Mouse (Mus musculus): ENCODE results near the gene Arhgap17. TPM values are rescaled to one million over a fixed set of nuclear protein-coding genes. Genes with fewer than 3 reads are reported as not detected.

Gene Arhgap17
- polyA plus RNA-seq, 1 experiment from 2014 or later: 26.1 TPM

GRCm38 (mm10) chr7:123405619-123406018 lies 35.9 kb upstream of the Arhgap17 start:
- H3K36me3 ChIP-seq (ENCODE audit: insufficient read depth): peaks cover 22% of the 10 kb centered on the region
- no peaks in the 10 kb centered on the region for H3K9me3 ChIP-seq (ENCODE audit: low read depth, low read length)
- no peak overlapping the region for H3K4me3 ChIP-seq (ENCODE audit: low read depth, low read length)
- H3K27ac ChIP-seq (ENCODE audit: low read depth): no peak overlapping the region
- H3K4me2 ChIP-seq: no peak overlapping the region
- H3K27me3 ChIP-seq (ENCODE audit: insufficient read depth, low read length): no peaks in the 10 kb centered on the region
- 59% methylated on average over 3 of the region's 3 CpGs for WGBS
- no peaks in the 10 kb centered on the region for H3K4me1 ChIP-seq (ENCODE audit: insufficient read depth)
- ATAC-seq (ENCODE audit: insufficient read depth) (no peak), DNase-seq (no peak)
- no peak for TF ChIP-seq CTCF (IDR thresholded peaks at IDR 0.05; ENCODE audit: low read depth)
- H3K9ac ChIP-seq: no peak overlapping the region

GRCm38 (mm10) chr7:123404198-123404597 lies 34.5 kb upstream of the Arhgap17 start:
- H3K9ac ChIP-seq: no peak overlapping the region
- ATAC-seq (ENCODE audit: insufficient read depth) (no peak), DNase-seq (no peak)
- no peak for TF ChIP-seq CTCF (IDR thresholded peaks at IDR 0.05; ENCODE audit: low read depth)
- H3K36me3 ChIP-seq (ENCODE audit: insufficient read depth): peaks cover 23% of the 10 kb centered on the region
- WGBS: 87% methylated on average over 6 of the region's 6 CpGs
- no peak overlapping the region for H3K27ac ChIP-seq (ENCODE audit: low read depth)
- H3K4me1 ChIP-seq (ENCODE audit: insufficient read depth): no peaks in the 10 kb centered on the region
- H3K4me3 ChIP-seq (ENCODE audit: low read depth, low read length): no peak overlapping the region
- no peaks in the 10 kb centered on the region for H3K27me3 ChIP-seq (ENCODE audit: insufficient read depth, low read length)
- no peaks in the 10 kb centered on the region for H3K9me3 ChIP-seq (ENCODE audit: low read depth, low read length)
- no peak overlapping the region for H3K4me2 ChIP-seq

GRCm38 (mm10) chr7:123401121-123401520 lies 31.4 kb upstream of the Arhgap17 start:
- H3K4me2 ChIP-seq: no peak overlapping the region
- H3K9me3 ChIP-seq (ENCODE audit: low read depth, low read length): no peaks in the 10 kb centered on the region
- ATAC-seq (ENCODE audit: insufficient read depth) (no peak), DNase-seq (no peak)
- no peaks in the 10 kb centered on the region for H3K27me3 ChIP-seq (ENCODE audit: insufficient read depth, low read length)
- H3K36me3 ChIP-seq (ENCODE audit: insufficient read depth): peaks cover 19% of the 10 kb centered on the region; the same call in 1 of the 2 replicates
- no peak for TF ChIP-seq CTCF (IDR thresholded peaks at IDR 0.05; ENCODE audit: low read depth)
- no peak overlapping the region for H3K9ac ChIP-seq
- H3K27ac ChIP-seq (ENCODE audit: low read depth): no peak overlapping the region
- no peak overlapping the region for H3K4me3 ChIP-seq (ENCODE audit: low read depth, low read length)
- WGBS: 76% methylated on average over 3 of the region's 3 CpGs
- H3K4me1 ChIP-seq (ENCODE audit: insufficient read depth): no peaks in the 10 kb centered on the region

- WGBS: 80% methylated on average over 4 of the region's 4 CpGs
- Histone ChIP-seq H3K4me2 (no peak overlapping the region), H3K36me3 (ENCODE audit: insufficient read depth) (peaks cover 12% of the 10 kb centered on the region; the same call in 1 of the 2 replicates), H3K4me1 (ENCODE audit: insufficient read depth) (no peaks in the 10 kb centered on the region), H3K9ac (no peak overlapping the region), H3K27ac (ENCODE audit: low read depth) (no peak overlapping the region), H3K4me3 (ENCODE audit: low read depth, low read length) (no peak overlapping the region), H3K27me3 (ENCODE audit: insufficient read depth, low read length) (no peaks in the 10 kb centered on the region), H3K9me3 (ENCODE audit: low read depth, low read length) (no peaks in the 10 kb centered on the region)
- ATAC-seq (ENCODE audit: insufficient read depth): no peak
- no peak for DNase-seq
- TF ChIP-seq CTCF (IDR thresholded peaks at IDR 0.05; ENCODE audit: low read depth): no peak
These were observed 29.6 kb upstream of the Arhgap17 start for GRCm38 (mm10) chr7:123399286-123399685.

- Histone ChIP-seq H3K4me3 (ENCODE audit: low read depth, low read length) (no peak overlapping the region), H3K27ac (ENCODE audit: low read depth) (no peak overlapping the region), H3K9me3 (ENCODE audit: low read depth, low read length) (no peaks in the 10 kb centered on the region), H3K4me1 (ENCODE audit: insufficient read depth) (no peaks in the 10 kb centered on the region), H3K4me2 (no peak overlapping the region), H3K9ac (no peak overlapping the region), H3K36me3 (ENCODE audit: insufficient read depth) (0 out of 2 replicates have a peak, but pooled peaks cover 11% of the 10 kb centered on the region), H3K27me3 (ENCODE audit: insufficient read depth, low read length) (no peaks in the 10 kb centered on the region)
- 21% methylated on average over 7 of the region's 7 CpGs for WGBS
- peak; percentile 63; the same call in 1 of the 2 replicates for ATAC-seq (ENCODE audit: insufficient read depth)
- DNase-seq: peak; percentile 92
- peak; percentile 78 for TF ChIP-seq CTCF (IDR thresholded peaks at IDR 0.05; ENCODE audit: low read depth)
These were observed 29.1 kb upstream of the Arhgap17 start for GRCm38 (mm10) chr7:123398828-123399227.

GRCm38 (mm10) chr7:123397931-123398330 lies 28.2 kb upstream of the Arhgap17 start:
- Histone ChIP-seq H3K36me3 (ENCODE audit: insufficient read depth) (0 out of 2 replicates have a peak, but pooled peaks cover 8% of the 10 kb centered on the region), H3K9me3 (ENCODE audit: low read depth, low read length) (no peaks in the 10 kb centered on the region), H3K27ac (ENCODE audit: low read depth) (no peak overlapping the region), H3K4me2 (no peak overlapping the region), H3K27me3 (ENCODE audit: insufficient read depth, low read length) (no peaks in the 10 kb centered on the region), H3K4me1 (ENCODE audit: insufficient read depth) (no peaks in the 10 kb centered on the region), H3K4me3 (ENCODE audit: low read depth, low read length) (no peak overlapping the region), H3K9ac (no peak overlapping the region)
- DNase-seq: no peak
- no peak for ATAC-seq (ENCODE audit: insufficient read depth)
- TF ChIP-seq CTCF (IDR thresholded peaks at IDR 0.05; ENCODE audit: low read depth): no peak
- WGBS: 85% methylated on average over 8 of the region's 8 CpGs

- DNase-seq (no peak), ATAC-seq (ENCODE audit: insufficient read depth) (no peak)
- no peak overlapping the region for H3K4me2 ChIP-seq
- no peaks in the 10 kb centered on the region for H3K27me3 ChIP-seq (ENCODE audit: insufficient read depth, low read length)
- H3K9me3 ChIP-seq (ENCODE audit: low read depth, low read length): no peaks in the 10 kb centered on the region
- no peaks in the 10 kb centered on the region for H3K4me1 ChIP-seq (ENCODE audit: insufficient read depth)
- 76% methylated on average over 8 of the region's 8 CpGs for WGBS
- no peak overlapping the region for H3K27ac ChIP-seq (ENCODE audit: low read depth)
- no peak overlapping the region for H3K4me3 ChIP-seq (ENCODE audit: low read depth, low read length)
- no peak for TF ChIP-seq CTCF (IDR thresholded peaks at IDR 0.05; ENCODE audit: low read depth)
- no peak overlapping the region for H3K9ac ChIP-seq
- H3K36me3 ChIP-seq (ENCODE audit: insufficient read depth): 0 out of 2 replicates have a peak, but pooled peaks cover 5% of the 10 kb centered on the region
These were observed 27.7 kb upstream of the Arhgap17 start for GRCm38 (mm10) chr7:123397369-123397768.

- Histone ChIP-seq H3K4me2 (no peak overlapping the region), H3K9me3 (ENCODE audit: low read depth, low read length) (no peaks in the 10 kb centered on the region), H3K4me3 (ENCODE audit: low read depth, low read length) (no peak overlapping the region), H3K36me3 (ENCODE audit: insufficient read depth) (0 out of 2 replicates have a peak, but pooled peaks cover 5% of the 10 kb centered on the region), H3K9ac (no peak overlapping the region), H3K27me3 (ENCODE audit: insufficient read depth, low read length) (no peaks in the 10 kb centered on the region), H3K27ac (ENCODE audit: low read depth) (no peak overlapping the region), H3K4me1 (ENCODE audit: insufficient read depth) (no peaks in the 10 kb centered on the region)
- TF ChIP-seq CTCF (IDR thresholded peaks at IDR 0.05; ENCODE audit: low read depth): no peak
- DNase-seq (no peak), ATAC-seq (ENCODE audit: insufficient read depth) (no peak)
- 86% methylated on average over 5 of the region's 5 CpGs for WGBS
These were observed 27.2 kb upstream of the Arhgap17 start for GRCm38 (mm10) chr7:123396900-123397299.
